Mouse (Mus musculus) layer of hippocampus, postnatal 10 days (tissue): ENCODE results near the gene Ift22. TPM values are rescaled to one million over a fixed set of nuclear protein-coding genes. Genes with fewer than 3 reads are reported as not detected.
"Not testable (repeated sequence)": the region's sequence is repeated elsewhere in the genome, so short reads cannot be mapped to it uniquely, and the experiment has no call there.

Experiments
- DNase-seq, 2 experiments: peaks; one replicate each; pipeline ENCODE4 v3.0.0; 2021; ENCODE audit warnings: low spot score in 2 of 2
- total RNA-seq, 2 experiments: library from RNA; stranded (reverse); gene quantifications; 2 replicates each; pipeline ENCODE4 v1.2.3; 2021

Ift22 gene
- total RNA-seq, 2 experiments from 2014 or later, result 68.9 to 70.8 TPM

DNA sequence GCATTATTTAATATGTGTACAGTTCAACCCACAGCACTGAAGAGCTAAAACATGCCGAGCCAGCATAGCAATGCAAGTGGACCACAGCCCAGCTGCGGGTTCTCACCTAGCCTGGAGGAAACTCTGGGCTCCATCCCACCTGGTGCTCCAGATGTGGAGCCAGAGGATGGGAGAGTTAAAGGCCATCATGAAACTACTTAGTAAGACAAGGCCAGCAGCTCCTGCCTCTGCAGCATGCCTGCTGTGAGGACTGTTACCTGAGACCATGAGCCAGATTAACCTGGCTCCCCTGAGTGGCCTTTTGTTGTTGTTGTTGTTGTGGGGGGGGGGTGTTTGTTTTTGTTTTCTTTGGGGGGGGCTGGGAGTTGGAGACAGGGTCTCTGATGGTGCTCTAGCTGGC is 35.4 kb downstream of the Ift22 start:
- DNase-seq, result no peak

DNA sequence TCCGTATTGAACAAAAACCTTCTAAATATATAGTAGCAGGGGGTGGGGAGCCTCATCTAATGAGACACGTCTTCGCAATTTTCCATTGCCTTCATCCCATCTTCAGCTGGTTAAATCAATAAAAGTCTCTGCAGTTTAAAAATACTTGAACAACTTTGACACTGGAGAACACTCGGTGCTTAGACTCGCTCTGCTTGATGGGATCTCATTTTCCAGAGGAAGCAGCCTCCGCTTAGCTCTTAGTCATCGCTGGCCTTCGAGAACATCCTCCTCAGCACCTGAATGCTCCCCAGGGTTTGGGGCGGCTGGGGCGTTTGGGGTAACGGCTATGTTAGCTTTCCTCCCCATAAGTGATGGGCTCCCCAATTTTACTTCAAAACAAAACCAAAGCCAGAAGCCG is 37.1 kb downstream of the Ift22 start:
- no peak for DNase-seq

DNA sequence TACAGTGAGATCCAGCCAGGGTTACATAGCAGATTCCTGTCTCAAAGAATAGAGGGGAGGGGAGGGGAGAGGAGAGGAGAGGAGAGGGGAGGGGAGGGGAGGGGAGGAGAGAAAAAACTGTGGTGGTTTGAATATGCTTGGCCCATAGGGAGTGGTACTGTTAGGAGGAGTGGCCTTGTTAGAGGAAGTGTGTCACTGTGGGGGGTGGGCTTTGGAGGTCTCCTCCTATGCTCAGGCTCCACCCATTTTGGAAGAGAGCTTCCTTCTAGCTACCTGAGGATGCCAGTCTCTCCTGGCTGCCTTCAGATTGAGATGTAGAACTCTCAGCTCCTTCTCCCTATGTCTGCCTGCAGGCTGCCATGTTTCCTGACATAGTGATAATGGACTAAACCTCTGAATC is 39.9 kb downstream of the Ift22 start:
- DNase-seq, result no peak

DNA sequence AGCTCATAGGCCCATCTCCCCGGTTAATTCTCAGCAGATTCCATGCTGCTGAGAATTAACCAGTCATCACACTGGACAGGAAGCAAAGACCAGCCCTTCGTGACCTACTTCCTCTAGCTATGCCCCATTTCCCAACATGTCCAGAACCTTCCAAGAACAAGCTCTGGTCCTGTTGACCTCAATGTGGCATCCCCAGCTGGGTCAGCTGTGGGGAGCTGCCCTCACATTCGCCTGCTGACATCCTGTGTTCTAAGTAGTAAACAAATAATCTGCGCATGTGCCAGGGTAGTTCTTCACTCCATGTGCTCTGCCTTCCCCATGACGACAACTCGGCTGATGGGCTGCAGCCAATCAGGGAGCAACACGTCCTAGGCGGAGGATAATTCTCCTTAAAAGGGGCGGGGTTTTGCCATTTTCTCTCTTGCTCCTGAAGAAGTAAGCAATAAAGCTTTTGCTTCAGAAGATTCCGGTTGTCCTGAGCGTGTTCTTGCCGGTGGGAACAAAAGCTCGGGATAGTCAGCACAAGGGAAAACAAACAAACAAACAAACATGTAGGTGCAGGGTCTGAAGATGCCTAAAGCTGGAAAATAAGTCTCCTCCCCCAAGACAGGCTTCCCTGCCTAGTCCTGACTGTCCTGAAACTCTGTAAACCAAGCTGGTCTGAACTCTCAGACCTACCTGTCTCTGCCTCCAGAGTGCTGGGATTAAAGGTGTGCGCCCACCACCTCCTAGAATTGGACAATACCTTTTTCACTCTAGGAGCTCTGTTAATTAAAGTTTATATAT is 41.8 kb downstream of the Ift22 start:
- DNase-seq, result not testable (repeated sequence)

DNA sequence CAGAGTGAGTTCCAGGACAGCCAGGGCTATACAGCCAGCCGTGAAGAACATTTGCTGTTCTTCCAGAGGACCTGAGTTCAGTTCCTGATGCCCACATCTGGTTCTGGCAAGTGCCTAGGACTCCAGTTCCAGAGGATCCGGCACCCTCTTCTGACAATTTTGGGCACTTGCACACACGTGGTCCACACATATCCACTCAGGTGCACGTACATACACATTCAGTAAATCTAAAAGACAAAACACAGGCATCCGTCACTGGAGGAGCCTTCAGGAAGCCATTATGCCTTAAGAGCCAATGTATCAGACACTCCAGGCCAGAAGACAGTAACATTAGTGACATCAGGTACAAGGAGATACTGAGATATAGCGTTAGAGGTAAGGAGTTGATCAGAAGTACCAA is 42.6 kb downstream of the Ift22 start:
- no peak for DNase-seq

DNA sequence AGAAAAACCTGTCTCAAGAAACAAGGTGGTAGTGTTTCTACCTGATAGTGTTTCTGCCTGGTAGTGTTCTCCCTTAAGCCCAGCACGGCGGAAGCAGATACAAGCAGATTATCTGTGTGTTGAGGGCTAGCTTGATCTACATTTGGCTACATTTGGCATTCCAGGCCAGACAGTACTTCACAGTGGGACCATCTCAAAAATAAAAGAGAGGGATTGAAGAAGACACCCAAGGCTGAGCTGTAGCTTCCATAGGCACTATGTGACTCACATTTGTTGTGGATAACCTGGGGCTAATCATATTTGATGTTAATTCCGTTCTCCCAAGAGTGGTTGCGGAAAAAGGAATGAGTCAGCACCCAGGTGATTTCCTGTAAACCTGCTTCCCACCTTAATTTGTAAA is 44.2 kb downstream of the Ift22 start:
- DNase-seq, result no peak

DNA sequence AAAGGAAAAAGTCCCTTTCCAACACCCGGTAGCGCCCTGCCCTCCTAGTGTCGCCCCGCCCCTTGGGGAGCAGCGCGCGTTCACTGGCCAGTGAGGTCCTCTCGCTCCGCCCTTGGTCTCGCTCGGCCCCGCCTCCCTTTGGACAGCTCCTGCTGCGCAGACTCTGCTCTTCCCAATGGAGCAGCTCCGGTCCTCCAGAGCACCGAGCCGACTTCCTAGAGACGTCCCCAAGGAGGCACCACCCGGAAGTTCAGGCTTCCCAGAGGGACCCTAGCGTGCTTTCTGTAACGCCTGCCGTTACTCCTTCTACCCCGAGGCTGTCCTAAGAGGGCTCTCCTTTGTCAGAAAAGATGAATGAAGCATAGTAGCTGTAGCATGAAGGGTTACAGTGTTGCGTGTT is 45.1 kb downstream of the Ift22 start, which contains the start of gene Fis1:
Gene Fis1 (plus strand): TSS at position 261 of the 400 bp plus-strand sequence.
- DNase-seq, result peak; percentile 93 to 95

DNA sequence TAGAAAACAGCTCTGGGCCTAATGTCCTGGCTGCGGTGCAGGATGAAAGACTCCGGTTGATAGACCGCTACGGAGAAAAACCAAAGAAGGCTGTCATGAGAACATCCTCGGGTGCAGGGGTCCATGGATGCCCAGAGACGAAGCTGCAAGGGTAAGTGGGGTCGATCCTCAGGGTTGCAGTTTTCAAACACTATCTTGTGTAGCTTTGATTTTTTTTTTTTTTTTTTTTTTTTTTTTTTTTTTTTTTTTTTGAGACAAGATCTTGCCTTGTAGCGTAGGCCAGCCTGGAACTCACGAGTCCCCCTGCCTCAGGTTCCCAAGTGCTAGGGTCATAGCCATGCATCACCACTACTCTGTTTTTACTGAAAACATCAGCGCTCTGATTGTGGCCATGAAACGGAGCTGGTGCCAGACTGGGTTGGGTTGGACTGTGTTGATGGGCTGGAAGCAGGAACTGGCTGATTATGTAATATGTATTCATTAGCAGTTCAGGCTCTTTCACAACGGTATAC is 45.5 kb downstream of the Ift22 start:
- peak; percentile 33 to 40 for DNase-seq

DNA sequence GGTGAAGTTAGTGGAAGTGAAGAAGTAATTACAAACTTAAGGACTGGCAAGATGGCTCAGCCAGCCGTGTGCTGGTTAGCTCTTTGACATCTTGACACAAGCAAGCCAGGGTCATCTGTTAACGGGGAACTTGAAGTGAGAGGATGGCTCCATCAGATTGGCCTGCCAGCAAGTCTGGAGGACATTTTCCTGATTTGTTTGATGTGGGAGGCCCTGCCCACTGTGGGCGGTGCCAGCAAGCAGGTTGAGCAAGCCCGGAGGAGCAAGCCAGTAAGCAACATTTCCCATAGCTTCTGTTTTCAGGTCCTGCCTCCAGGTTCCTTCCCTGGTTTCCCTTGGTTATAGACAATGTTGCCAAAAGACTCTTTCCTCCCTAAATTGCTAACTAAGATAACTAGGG is 47.7 kb downstream of the Ift22 start:
- DNase-seq, result no peak

DNA sequence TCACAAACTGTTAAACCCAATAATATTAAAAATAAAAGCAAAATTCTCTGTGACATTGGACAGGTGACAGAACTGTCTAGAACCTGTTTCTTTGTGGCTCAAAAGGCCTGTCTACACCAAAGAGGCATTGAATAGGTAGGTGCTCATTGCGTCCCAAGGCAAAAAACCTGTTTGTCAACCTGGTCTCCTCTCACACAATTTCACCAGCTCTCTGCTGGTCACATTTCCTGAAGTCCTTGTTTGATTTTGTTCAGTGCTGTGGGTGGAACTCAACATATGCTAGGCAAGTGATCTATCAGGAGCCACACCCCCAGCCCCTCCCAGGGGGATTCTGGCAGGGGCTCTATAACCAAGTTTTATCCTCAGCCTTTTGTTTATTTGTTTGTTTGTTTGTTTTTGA is 49.3 kb downstream of the Ift22 start:
- DNase-seq, result no peak

DNA sequence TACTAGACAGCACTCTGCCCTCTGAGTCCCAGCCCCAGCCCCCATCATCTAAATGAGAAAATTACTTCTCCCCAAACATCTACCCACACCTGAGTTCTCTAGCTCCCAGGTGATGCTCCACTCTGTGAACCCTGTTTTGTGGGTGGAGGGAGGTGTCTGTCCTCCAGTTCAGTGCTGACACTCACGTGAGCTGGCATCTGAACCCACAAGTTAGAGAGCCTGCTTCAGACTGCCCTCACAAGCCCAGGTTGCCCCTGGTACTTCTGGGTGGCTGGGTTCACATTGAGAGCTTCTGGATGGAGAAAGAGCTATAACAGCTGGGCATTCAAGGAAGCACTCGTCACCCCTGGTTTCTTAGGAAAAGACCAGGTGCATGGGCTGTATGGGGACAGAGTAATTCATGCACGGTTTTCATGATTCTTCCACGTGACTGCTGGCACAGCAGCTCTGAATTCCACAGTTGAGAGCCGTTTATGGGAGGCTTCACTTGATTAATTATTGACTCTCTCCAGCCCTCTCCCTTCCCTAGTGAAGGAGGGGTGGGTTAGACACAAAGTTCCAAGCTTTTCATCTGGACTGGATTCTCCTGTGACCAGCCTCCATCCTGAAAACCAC is 51.1 kb downstream of the Ift22 start:
- DNase-seq, result no peak

DNA sequence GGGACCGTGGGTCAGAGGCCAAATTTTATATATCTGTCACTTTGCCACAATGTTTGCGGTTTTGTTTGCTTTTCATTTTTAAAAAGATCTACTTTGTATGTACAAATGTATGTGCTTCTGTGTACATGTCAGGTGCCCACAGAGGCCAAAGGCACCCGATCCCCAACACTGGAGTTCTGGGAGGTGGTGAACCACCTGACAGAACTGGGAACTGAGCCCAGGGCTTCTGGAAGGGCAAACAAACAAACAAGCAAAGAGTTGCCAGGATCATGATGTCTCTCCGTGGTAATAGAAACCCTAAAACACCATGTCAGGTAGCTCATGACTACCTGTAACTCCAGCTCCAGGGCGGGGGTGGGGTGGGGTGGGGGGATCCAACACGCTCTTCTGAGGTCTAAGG is 52.1 kb downstream of the Ift22 start:
- DNase-seq, result no peak

DNA sequence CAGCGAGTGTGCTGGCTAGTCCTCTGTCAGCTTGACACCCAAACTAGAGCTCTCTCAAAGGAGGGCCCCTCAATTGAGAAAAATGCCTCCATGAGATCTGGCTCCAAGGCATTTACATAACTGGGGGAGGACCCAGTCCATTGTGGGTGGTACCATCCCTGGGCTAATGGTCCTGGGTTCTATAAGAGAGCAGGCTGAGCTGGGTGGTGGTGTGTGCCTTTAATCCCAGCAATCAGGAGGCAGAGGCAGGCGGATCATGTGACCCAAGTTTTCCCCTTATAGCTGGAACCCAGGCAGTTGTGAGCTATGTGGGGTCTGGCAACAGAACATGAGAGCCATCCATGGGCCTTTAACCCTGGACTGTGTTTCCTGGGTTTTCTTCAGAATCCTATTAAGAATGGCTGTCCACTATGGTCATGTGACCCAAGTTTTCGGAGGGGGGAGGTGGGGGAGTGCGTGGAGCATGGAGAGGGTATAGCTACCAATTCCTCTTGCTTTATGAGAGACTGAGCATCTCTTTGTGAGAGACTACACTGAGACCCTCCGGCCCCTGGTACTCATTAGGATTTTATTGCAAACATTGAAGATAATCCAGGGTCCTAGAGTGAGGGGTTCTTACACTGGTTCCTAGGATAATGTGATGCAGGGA is 53.5 kb downstream of the Ift22 start:
- DNase-seq, result no peak

DNA sequence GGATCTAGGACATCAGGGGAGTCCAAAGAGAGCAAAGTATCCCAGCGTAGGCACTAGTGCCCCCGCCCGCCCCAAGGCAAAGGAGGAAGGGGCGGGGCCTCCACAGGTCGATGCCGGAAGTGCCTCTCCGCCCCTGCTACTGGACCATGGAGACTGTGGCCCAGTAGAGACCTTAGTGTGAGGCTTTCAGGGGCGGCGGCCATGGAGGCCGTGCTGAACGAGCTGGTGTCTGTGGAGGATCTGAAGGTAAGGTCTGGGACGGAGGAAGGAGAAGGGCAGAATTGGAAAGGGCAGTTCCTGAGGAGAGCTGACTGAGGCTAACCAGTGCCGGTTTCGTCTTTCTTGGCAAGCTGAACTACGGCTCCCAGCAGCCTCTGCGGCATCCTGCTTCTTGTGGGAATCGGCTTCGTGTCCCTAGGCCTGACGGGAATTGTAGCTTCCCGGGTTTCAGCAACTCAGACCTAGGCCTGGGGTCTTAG is 54.1 kb downstream of the Ift22 start:
- DNase-seq, result peak; percentile 84 to 89

DNA sequence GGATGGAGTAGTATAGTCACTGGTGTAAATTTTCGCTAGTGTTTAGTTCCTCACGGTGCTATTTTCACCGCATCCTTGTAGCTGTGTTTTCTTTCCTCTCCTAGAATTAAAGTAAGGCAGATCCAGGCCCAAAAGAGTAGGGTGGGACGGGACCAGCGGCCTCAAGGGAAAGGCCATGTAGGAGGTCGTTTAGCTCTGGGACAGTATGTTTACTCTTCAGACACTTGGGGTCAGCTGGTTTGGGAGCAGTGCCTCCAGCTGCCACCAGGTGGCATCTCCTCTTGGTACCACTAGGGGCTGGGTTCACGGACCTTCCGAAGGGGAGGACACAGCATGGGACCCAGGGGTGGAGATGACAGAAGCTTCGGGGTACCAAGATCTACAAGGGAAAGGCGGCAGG is 54.6 kb downstream of the Ift22 start:
- DNase-seq, result peak; percentile 84 to 86

DNA sequence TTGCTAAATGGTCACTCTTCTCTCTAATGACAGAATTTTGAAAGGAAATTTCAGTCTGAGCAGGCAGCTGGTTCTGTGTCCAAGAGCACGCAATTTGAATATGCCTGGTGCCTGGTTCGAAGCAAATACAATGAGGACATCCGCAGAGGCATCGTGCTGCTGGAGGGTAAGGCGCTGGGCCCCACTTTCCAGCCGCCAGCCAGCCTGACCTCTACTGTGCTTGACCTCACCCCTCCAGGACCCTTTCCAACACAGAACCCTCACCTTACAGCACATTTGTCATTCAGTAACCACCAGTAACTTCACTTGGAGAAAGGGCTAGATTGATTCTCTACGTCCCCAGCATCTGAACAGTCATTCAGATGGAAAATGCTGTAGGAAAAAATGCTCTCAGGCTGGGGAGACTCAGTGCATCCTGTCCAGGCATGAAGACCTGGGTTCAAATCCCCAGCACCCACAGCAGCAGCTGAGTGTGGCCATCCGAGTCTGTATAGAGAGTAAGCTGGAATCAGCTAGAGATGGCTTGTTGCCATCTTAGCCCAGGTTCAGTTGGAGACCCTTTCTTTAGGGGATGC is 55.1 kb downstream of the Ift22 start:
- DNase-seq, result no peak

Other genes starting within 250 kb of the Ift22 start
- gene Myl10, start 215.0 kb upstream of the Ift22 start, total RNA-seq, result not detected
- 10 to 100 TPM; 19.0 to 20.7 TPM for gene Col26a1, start 24.9 kb upstream of the Ift22 start, total RNA-seq
- 100 to 1,000 TPM; 196 to 209 TPM for gene Fis1, start 45.1 kb downstream of the Ift22 start, total RNA-seq
- not detected for gene Cldn15, start 58.5 kb downstream of the Ift22 start, total RNA-seq
- 10 to 100 TPM; 38.5 to 44.0 TPM for gene Plod3, start 78.9 kb downstream of the Ift22 start, total RNA-seq
- gene Znhit1, start 79.9 kb downstream of the Ift22 start, total RNA-seq, result 10 to 100 TPM; 78.6 to 84.6 TPM
- gene Vgf, start 118.2 kb downstream of the Ift22 start, total RNA-seq, result 100 to 1,000 TPM; 253 to 268 TPM
- gene Ap1s1, start 138.0 kb downstream of the Ift22 start, total RNA-seq, result 100 to 1,000 TPM; 187 to 196 TPM
- under 1 TPM; 0.80 to 0.96 TPM for gene Serpine1, start 164.1 kb downstream of the Ift22 start, total RNA-seq
- gene Trim56, start 208.1 kb downstream of the Ift22 start, total RNA-seq, result 1 to 10 TPM; 4.8 to 5.2 TPM
- gene Muc3, start 241.2 kb downstream of the Ift22 start, total RNA-seq, result not detected